Mouse (Mus musculus): ENCODE measurements around the gene Vps26c. TPM values are rescaled to one million over a fixed set of nuclear protein-coding genes. Genes with fewer than 3 reads are reported as not detected.
"Not testable (repeated sequence)": the region's sequence is repeated elsewhere in the genome, so short reads cannot be mapped to it uniquely, and the experiment has no call there.

Gene Vps26c
- polyA plus RNA-seq, 1 experiment from 2014 or later, result 93.4 TPM

DNA sequence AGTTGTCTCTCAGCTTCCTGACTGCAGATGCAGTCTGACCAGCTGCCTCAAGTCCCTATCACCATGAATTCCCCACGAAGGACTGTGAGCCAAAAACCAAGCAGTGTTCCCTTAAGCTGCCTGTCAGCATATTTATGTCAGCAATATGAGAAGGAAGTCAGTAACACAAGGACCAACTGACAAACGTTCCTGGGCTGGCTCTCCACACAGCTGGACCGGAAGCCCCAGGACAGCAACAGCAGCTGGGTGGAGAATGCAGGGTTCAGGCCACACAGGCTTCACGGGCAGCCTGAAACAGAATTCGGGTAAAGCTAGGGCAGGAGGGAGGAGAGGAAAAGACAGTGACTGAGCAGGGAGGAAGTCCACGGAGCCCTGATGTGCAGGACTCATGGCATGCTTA lies 7.6 kb downstream of the Vps26c start:
- H3K27me3 ChIP-seq (replicated peaks), result no peaks in the 10 kb centered on the region
- H3K4me3 ChIP-seq (replicated peaks), result no peak overlapping the region
- no peak overlapping the region for H3K9ac ChIP-seq (replicated peaks)
- WGBS, result 61% methylated on average over 6 of the region's 6 CpGs
- H3K27ac ChIP-seq (replicated peaks), result 0 out of 2 replicates have a peak overlapping the region, but pooled peaks have one; percentile 41
- H3K4me2 ChIP-seq, result no peak overlapping the region
- no peaks in the 10 kb centered on the region for H3K9me3 ChIP-seq (replicated peaks)
- no peak for ATAC-seq (ENCODE audit: low FRiP score)
- no peaks in the 10 kb centered on the region; the same call in 1 of the 2 replicates for H3K36me3 ChIP-seq
- H3K4me1 ChIP-seq, result peaks cover 18% of the 10 kb centered on the region

DNA sequence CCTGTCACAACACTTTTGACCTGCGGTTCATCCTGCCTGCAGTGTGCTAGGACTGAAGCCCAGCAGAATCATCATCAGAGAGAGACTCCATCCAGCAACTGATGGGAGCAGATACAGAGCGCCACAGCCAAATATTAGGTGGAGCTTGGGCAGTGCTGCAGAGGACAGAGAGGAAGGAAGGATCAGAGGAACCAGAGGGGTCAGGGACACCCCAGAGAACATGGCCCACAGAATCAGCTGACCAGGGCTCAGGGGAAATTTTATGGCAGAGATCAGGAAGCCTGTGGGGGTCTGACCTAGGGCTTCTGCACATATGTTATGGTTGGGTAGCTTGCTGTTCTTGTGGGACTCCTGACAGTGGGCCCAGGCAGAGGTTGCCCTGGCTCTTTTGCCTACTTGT lies 9.0 kb downstream of the Vps26c start:
- no peak for ATAC-seq (ENCODE audit: low FRiP score)
- Histone ChIP-seq H3K9ac (replicated peaks) (no peak overlapping the region), H3K4me1 (peaks cover 9% of the 10 kb centered on the region; the same call in 1 of the 2 replicates), H3K36me3 (no peaks in the 10 kb centered on the region; the same call in 1 of the 2 replicates), H3K27ac (replicated peaks) (no peak overlapping the region), H3K9me3 (replicated peaks) (no peaks in the 10 kb centered on the region), H3K27me3 (replicated peaks) (no peaks in the 10 kb centered on the region), H3K4me3 (replicated peaks) (no peak overlapping the region), H3K4me2 (no peak overlapping the region)
- 95% methylated on average over 2 of the region's 2 CpGs for WGBS

DNA sequence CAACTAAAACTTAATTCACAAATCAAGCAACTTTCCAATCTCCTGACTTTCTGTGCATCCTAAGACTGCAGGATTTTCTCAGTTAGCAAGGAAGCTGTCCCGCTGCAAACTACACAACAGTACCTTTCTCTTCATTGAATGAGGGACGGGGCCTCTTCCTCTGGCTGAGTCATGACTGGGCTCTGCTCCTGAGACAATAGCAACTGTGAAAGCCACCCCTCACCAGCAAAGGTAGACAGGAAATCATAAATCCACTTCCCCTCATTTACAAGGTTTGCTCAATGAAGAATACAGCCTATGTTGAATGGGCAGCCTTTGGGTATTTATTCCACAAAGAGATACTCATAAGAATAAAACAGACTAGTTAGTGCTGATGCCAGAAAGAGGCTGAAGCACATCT lies 16.6 kb downstream of the Vps26c start:
- H3K27me3 ChIP-seq (replicated peaks), result no peaks in the 10 kb centered on the region
- H3K36me3 ChIP-seq, result peaks cover 51% of the 10 kb centered on the region
- no peak overlapping the region for H3K27ac ChIP-seq (replicated peaks)
- H3K4me3 ChIP-seq (replicated peaks), result no peak overlapping the region
- H3K4me1 ChIP-seq, result no peaks in the 10 kb centered on the region
- H3K9me3 ChIP-seq (replicated peaks), result no peaks in the 10 kb centered on the region
- H3K4me2 ChIP-seq, result no peak overlapping the region
- H3K9ac ChIP-seq (replicated peaks), result no peak overlapping the region
- WGBS, result 59% methylated on average over 2 of the region's 2 CpGs
- ATAC-seq (ENCODE audit: low FRiP score), result no peak

DNA sequence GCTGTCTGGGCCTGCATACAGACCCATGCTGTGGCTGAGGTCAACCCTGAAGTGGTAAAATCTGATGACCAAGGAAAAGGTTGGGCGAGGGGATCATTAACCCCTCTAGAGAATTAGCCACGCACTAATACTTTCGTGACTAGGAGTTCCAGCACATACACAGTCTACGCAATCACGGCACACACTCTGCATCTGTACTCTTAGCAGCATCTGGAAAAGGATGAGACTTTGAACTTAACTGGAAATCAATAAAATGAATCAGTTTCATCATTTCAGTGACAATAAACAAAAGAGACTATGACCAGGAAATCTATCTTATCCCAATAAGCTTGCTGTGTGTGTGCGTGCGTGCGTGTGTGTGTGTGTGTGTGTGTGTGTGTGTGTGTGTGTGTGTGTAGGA lies 17.9 kb downstream of the Vps26c start:
- Histone ChIP-seq H3K4me2 (no peak overlapping the region), H3K4me3 (replicated peaks) (no peak overlapping the region), H3K36me3 (peaks cover 63% of the 10 kb centered on the region), H3K9me3 (replicated peaks) (no peaks in the 10 kb centered on the region), H3K27ac (replicated peaks) (no peak overlapping the region), H3K4me1 (no peaks in the 10 kb centered on the region), H3K9ac (replicated peaks) (no peak overlapping the region), H3K27me3 (replicated peaks) (no peaks in the 10 kb centered on the region)
- 92% methylated on average over 8 of the region's 8 CpGs for WGBS
- no peak for ATAC-seq (ENCODE audit: low FRiP score)

DNA sequence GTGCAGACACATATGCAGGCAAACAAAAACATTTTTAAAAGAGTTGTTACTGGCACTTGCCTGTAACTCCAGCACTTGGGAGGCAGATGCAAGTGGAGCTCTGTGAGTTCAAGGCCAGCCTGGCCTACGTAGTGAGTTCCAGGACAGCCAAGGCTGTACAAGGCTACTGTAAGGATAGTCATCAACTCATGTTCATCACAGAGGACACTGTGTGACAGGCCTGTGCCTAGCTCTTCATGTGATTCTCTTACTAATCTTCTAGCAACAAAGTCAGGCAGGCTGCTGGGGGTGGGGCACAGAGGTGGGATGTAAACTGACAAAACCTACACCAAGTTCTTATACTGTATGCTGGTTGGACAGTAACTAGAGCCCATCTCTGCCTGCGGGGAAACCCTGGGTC lies 19.6 kb downstream of the Vps26c start:
- no peak overlapping the region for H3K27ac ChIP-seq (replicated peaks)
- no peaks in the 10 kb centered on the region for H3K4me1 ChIP-seq
- ATAC-seq (ENCODE audit: low FRiP score), result no peak
- 92% methylated on average over 2 of the region's 2 CpGs for WGBS
- H3K9ac ChIP-seq (replicated peaks), result no peak overlapping the region
- no peaks in the 10 kb centered on the region for H3K9me3 ChIP-seq (replicated peaks)
- H3K27me3 ChIP-seq (replicated peaks), result no peaks in the 10 kb centered on the region
- no peak overlapping the region for H3K4me3 ChIP-seq (replicated peaks)
- H3K4me2 ChIP-seq, result no peak overlapping the region
- H3K36me3 ChIP-seq, result peaks cover 73% of the 10 kb centered on the region

DNA sequence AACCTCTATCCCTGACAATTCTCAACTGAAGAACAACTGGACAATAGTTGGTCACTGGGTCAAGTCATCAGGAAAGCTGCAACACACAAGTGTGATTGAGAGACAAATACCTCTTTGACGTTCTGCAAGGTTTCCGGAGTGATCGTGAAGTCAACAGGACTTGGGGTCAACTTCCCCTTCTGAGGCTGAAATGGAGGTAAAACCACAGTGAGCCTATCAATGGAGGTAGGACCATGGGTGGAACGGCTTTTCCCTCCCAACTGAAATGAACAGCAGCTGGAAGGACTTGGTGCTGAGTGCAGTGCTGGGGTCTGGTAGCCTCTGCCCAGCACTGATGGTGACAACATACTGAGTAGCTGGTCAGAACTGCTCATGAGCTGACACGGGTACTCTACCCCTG lies 22.4 kb downstream of the Vps26c start:
- no peaks in the 10 kb centered on the region for H3K27me3 ChIP-seq (replicated peaks)
- H3K36me3 ChIP-seq, result peaks cover 75% of the 10 kb centered on the region
- no peak overlapping the region for H3K4me2 ChIP-seq
- H3K4me1 ChIP-seq, result no peaks in the 10 kb centered on the region
- 93% methylated on average over 5 of the region's 5 CpGs for WGBS
- no peak overlapping the region for H3K27ac ChIP-seq (replicated peaks)
- no peaks in the 10 kb centered on the region for H3K9me3 ChIP-seq (replicated peaks)
- no peak overlapping the region for H3K9ac ChIP-seq (replicated peaks)
- H3K4me3 ChIP-seq (replicated peaks), result no peak overlapping the region
- no peak for ATAC-seq (ENCODE audit: low FRiP score)

DNA sequence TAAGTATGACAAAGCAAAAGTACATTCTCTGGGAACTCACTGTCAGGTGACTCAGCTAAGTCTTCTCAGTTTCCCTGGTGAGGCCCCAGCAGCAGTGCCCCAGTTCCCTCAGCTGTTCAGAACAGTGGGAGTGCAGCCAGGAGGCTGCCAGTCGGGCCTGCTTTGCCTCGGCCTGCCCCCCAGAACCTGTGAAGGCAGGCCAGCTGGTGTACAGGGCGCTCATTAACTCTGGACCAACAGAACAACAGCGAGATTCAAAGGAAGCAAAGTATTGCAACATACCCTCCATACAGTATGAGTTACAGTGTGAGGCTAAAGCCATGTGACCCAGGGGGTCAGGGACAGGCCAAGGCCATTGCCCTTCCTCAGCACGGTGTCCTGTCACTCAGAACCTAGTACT lies 28.7 kb downstream of the Vps26c start:
- Histone ChIP-seq H3K4me3 (replicated peaks) (no peak overlapping the region), H3K4me2 (no peak overlapping the region), H3K36me3 (peaks cover 71% of the 10 kb centered on the region), H3K27me3 (replicated peaks) (no peaks in the 10 kb centered on the region), H3K4me1 (no peaks in the 10 kb centered on the region), H3K9ac (replicated peaks) (no peak overlapping the region), H3K9me3 (replicated peaks) (no peaks in the 10 kb centered on the region), H3K27ac (replicated peaks) (no peak overlapping the region)
- ATAC-seq (ENCODE audit: low FRiP score), result no peak
- 76% methylated on average over 5 of the region's 5 CpGs for WGBS

DNA sequence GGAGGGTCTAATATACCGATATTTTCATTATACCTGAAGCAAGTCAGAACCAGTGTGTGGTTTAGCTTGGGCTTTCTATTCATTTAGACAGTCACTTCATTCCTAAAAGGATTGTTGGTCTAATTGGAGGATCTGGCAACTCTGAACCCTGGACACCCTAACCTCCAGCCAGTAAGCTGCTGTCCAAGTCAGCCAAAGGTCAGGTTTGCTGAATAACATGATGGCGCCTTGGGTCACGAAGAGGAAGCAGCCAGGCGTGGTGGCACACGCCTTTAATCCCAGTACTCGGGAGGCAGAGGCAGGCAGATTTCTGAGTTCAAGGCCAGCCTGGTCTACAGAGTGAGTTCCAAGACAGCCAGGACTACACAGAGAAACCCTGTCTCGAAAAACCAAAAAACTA lies 29.5 kb downstream of the Vps26c start:
- H3K27me3 ChIP-seq (replicated peaks); H3K4me3 ChIP-seq (replicated peaks); H3K9ac ChIP-seq (replicated peaks); H3K27ac ChIP-seq (replicated peaks); ATAC-seq (ENCODE audit: low FRiP score); H3K9me3 ChIP-seq (replicated peaks); H3K4me2 ChIP-seq; H3K4me1 ChIP-seq: not testable (repeated sequence)
- H3K36me3 ChIP-seq, result peaks cover 66% of the 10 kb centered on the region
- 95% methylated on average over 7 of the region's 7 CpGs for WGBS

DNA sequence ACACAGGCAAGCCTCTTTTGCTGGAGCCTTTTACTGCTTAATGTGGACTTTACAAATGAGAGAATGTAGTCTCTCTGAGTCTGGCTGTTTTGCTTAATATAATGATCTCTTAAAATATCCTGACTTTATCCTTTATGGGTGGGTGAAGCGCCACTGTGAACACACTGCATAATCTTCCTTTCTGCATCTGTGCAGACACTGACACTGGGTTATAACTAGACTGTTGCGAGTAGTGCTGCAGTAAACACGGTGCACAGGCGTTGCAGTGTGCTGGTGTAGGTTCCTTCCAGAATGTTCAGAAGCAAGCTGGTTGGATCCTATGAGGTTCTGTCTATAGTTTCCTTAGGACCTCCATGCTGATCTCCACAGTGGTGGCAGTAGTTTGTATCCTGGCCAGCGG lies 37.3 kb downstream of the Vps26c start:
- Histone ChIP-seq H3K4me3 (replicated peaks) (no peak overlapping the region), H3K9ac (replicated peaks) (no peak overlapping the region), H3K4me1 (no peaks in the 10 kb centered on the region), H3K9me3 (replicated peaks) (no peaks in the 10 kb centered on the region), H3K36me3 (0 out of 2 replicates have a peak, but pooled peaks cover under 1% of the 10 kb centered on the region), H3K4me2 (no peak overlapping the region), H3K27me3 (replicated peaks) (no peaks in the 10 kb centered on the region), H3K27ac (replicated peaks) (no peak overlapping the region)
- no peak for ATAC-seq (ENCODE audit: low FRiP score)
- WGBS, result 89% methylated on average over 5 of the region's 5 CpGs

DNA sequence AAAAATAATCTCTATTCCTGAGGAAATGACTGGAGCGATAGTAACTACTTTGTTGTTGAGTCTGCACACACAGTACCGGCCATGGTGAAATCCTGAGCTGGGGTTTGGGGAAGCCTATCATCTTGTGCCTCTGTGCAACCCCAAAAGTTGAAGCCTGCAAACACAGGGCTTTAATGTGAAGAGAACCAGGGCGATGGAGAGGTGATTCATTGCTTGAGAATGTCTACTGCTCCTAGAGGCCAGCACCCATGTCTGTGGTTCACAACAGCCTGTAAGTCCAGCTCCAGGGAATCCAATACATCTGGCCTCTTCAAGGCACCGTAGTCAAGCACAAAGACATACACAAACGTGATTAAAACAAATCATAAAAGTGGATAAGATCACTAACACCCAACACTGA lies 39.3 kb downstream of the Vps26c start:
- Histone ChIP-seq H3K27ac (replicated peaks) (no peak overlapping the region), H3K9ac (replicated peaks) (no peak overlapping the region), H3K36me3 (no peaks in the 10 kb centered on the region), H3K4me2 (no peak overlapping the region), H3K4me1 (no peaks in the 10 kb centered on the region), H3K27me3 (replicated peaks) (no peaks in the 10 kb centered on the region), H3K4me3 (replicated peaks) (no peak overlapping the region), H3K9me3 (replicated peaks) (no peaks in the 10 kb centered on the region)
- no peak for ATAC-seq (ENCODE audit: low FRiP score)
- WGBS, result 86% methylated on average over 5 of the region's 5 CpGs

DNA sequence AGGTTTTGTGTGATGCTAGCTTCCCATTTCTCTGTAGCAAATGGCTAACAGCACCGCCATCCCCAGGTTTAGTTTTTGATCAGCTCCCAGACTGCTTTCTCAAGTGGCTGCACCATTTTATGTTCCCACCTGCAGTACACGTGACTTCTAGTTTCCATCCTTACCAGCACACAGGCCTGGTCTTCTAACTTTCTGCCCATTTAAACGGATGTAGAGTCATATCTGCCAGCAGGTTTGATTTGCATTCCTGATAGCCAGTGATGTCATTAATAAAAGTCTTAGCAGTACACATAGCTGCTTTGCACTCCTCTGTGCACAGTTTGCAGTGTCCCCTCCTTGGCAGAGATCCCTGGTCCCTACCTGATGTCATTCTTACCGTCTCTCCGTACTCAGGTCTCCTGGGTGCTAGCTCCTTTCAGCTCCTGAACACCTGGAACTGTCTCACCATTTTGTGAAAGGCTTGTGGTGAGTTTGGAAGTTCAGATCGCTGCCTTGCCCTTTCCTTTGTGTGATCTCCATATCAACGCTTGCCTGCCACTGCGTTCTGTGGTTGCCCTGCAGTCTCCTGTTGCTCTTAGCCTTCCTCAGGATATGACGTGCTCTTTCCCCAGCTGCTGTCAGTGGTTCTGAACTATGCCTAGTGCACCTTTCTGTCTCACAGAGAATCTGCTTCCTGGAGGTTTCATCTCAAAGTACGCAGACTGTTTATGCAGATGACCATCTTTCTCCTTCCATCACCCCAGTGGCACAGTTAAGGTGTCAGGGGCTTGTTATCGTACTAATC lies 41.7 kb downstream of the Vps26c start:
- ATAC-seq (ENCODE audit: low FRiP score), result no peak
- WGBS, result 81% methylated on average over 11 of the region's 11 CpGs

DNA sequence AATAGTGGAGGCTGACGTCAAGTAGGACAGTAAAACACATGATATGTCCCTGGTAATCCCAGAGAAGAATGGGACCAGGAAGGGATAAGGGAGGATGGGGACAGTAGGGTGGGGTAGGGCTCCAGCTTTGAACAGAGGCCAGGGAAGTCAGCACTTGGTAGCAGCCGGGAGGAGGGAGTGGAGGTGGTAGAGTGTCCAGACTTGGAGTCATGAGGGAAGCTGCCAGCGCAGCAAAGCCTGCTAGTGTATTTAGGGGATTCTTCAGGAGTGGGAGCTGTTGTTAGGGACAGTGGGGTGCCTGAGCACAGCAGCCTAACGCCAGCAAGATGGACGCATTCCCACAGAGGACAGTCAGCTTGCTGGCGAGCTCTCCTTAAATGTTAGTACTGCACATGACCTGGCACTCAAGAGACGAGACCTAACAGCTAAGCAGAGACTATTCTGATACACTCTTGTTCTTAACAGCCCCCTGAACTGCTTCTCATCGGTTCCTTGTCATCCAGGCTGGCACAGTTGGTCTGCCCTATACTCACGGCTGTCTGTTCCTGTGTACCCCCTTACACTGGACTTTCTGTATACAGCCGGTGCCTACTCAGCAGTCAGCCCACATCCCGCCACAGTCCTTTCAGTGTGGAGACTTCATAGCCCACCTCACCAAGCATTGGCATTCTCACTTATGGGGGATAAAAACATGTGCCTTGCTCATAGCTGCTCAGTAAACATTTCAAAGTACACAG lies 53.4 kb downstream of the Vps26c start:
- WGBS, result 59% methylated on average over 11 of the region's 11 CpGs
- Histone ChIP-seq H3K9ac (replicated peaks) (no peak overlapping the region), H3K4me2 (no peak overlapping the region)

More for the DNA sequence above, 41.7 kb downstream of the Vps26c start:
- no peak overlapping the region for H3K4me2 ChIP-seq
- no peaks in the 10 kb centered on the region for H3K4me1 ChIP-seq
- H3K27ac ChIP-seq (replicated peaks), result no peak overlapping the region
- H3K9me3 ChIP-seq (replicated peaks), result no peaks in the 10 kb centered on the region
- no peak overlapping the region for H3K9ac ChIP-seq (replicated peaks)
- no peaks in the 10 kb centered on the region for H3K27me3 ChIP-seq (replicated peaks)
- H3K4me3 ChIP-seq (replicated peaks), result no peak overlapping the region
- no peaks in the 10 kb centered on the region for H3K36me3 ChIP-seq

More for the DNA sequence above, 53.4 kb downstream of the Vps26c start:
- ATAC-seq (ENCODE audit: low FRiP score), result peak; percentile 78
- Histone ChIP-seq H3K4me1 (peaks cover 17% of the 10 kb centered on the region), H3K27me3 (replicated peaks) (no peaks in the 10 kb centered on the region), H3K27ac (replicated peaks) (peak overlapping the region; percentile 80), H3K36me3 (peaks cover 28% of the 10 kb centered on the region), H3K4me3 (replicated peaks) (no peak overlapping the region), H3K9me3 (replicated peaks) (no peaks in the 10 kb centered on the region)

Data from neural tube, embryonic 15.5 days (tissue).